In the genomic region with DNA sequence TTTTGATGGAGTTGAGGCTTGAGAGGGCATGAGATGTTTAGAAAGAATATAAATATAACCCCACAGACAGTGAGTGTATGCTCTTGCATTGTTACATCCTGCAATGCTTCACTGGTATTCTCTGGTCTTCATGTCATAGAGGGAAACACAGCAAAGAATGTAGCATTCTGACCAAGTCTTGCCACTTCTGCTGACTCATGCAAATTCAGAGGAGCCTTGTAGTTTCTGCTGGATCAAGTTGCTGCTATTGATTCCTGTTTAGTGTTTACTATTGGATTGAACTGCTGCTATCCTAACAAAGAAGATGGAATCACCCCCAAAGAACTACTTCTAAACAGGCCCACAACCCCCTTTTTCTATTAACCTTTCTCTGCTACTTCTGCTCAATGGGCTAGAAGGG, we compare ENCODE assay signal across 27 mouse cellular contexts.
"Had no signal": no experiment of that assay in that cellular context is flagged by ENCODE, and none has a peak within 500 bp of the region (broad histone marks: within the 10 kb centered on the region; RNA-seq: fewer than 3 reads in every experiment).

No protein-coding gene starts in this region.

- H3K4me3 ChIP-seq: embryonic facial prominence, embryonic 10.5 days; embryonic facial prominence, embryonic 12.5 days; embryonic facial prominence, embryonic 13.5 days; embryonic facial prominence, embryonic 15.5 days; erythroblast, embryonic 14.5 days; forebrain, embryonic 10.5 days; forebrain, embryonic 12.5 days; forebrain, embryonic 13.5 days; forebrain, embryonic 15.5 days; gastrocnemius, adult 2 months; heart, adult 2 months had no signal

- H3K27ac ChIP-seq: embryonic facial prominence, embryonic 10.5 days; embryonic facial prominence, embryonic 12.5 days; embryonic facial prominence, embryonic 13.5 days; embryonic facial prominence, embryonic 15.5 days; forebrain, embryonic 10.5 days; forebrain, embryonic 12.5 days; forebrain, embryonic 13.5 days; forebrain, embryonic 15.5 days; gastrocnemius, adult 2 months; heart, adult 2 months had no signal

- H3K9me3 ChIP-seq: embryonic facial prominence, embryonic 10.5 days; embryonic facial prominence, embryonic 12.5 days; embryonic facial prominence, embryonic 13.5 days; embryonic facial prominence, embryonic 15.5 days; forebrain, embryonic 10.5 days; forebrain, embryonic 12.5 days; forebrain, embryonic 15.5 days had no signal

- H3K4me1 ChIP-seq: embryonic facial prominence, embryonic 10.5 days; embryonic facial prominence, embryonic 12.5 days; embryonic facial prominence, embryonic 13.5 days; embryonic facial prominence, embryonic 15.5 days had no signal

- ATAC-seq: forebrain, embryonic 13.5 days; forebrain, embryonic 14.5 days; forebrain, embryonic 15.5 days; forebrain, embryonic 16.5 days; forebrain, postnatal 0 days had no signal

- H3K27me3 ChIP-seq: embryonic facial prominence, embryonic 12.5 days; embryonic facial prominence, embryonic 13.5 days; embryonic facial prominence, embryonic 15.5 days; forebrain, embryonic 13.5 days; forebrain, embryonic 15.5 days had no signal

- DNase-seq: cerebellum, adult 8-10 months; cerebellum, adult 9-10 months; cerebellum, adult 9-11 months; cerebellum, postnatal 10 days; cerebellum, postnatal 14 days; cerebellum, postnatal 25 days; cerebellum, postnatal 36 days; embryo, embryonic 11 days; forebrain, postnatal 0 days; gastrocnemius, adult 2 months; gastrocnemius, postnatal 10 days; gastrocnemius, postnatal 14 days; gastrocnemius, postnatal 25 days; gastrocnemius, postnatal 36 days; heart, adult 18-20 months; heart, adult 2 months had no signal

- H3K36me3 ChIP-seq: embryonic facial prominence, embryonic 10.5 days; embryonic facial prominence, embryonic 12.5 days; embryonic facial prominence, embryonic 13.5 days; embryonic facial prominence, embryonic 15.5 days; forebrain, embryonic 10.5 days; forebrain, embryonic 12.5 days; forebrain, embryonic 15.5 days had no signal

- H3K9ac ChIP-seq: embryonic facial prominence, embryonic 12.5 days; embryonic facial prominence, embryonic 13.5 days; embryonic facial prominence, embryonic 15.5 days; forebrain, embryonic 12.5 days; forebrain, embryonic 13.5 days; forebrain, embryonic 15.5 days; forebrain, postnatal 0 days had no signal

- H3K4me2 ChIP-seq: embryonic facial prominence, embryonic 12.5 days; embryonic facial prominence, embryonic 13.5 days; embryonic facial prominence, embryonic 15.5 days; forebrain, embryonic 12.5 days; forebrain, embryonic 13.5 days; forebrain, embryonic 15.5 days had no signal
